Mouse (Mus musculus) erythroblast, embryonic 14.5 days (primary cell): ENCODE measurements around the gene Ocel1.

Source experiments
- GATA1 ChIP-seq: IDR thresholded peaks from 2 replicates; pipeline ENCODE4 v1.6.1; 2012; ENCODE audit warnings: low read length, inconsistent platforms, mixed read lengths
- TAL1 ChIP-seq: IDR thresholded peaks from 3 replicates; pipeline ENCODE4 v1.6.1; 2012; ENCODE audit warnings: low read length, inconsistent platforms, mixed read lengths

GRCm38 (mm10) chr8:71407441-71407840, 36.3 kb downstream of the Ocel1 start:
- TF ChIP-seq GATA1 (no peak), TAL1 (no peak)
